Mouse (Mus musculus): ENCODE results near the gene Efcab8. TPM values are rescaled to one million over a fixed set of nuclear protein-coding genes. Genes with fewer than 3 reads are reported as not detected.

The Efcab8 gene
- polyA plus RNA-seq (2015; fragmentation: Nextera tagmentation; extraction: Ambion mirVana), result 0.57 and 0.85 TPM in 2 replicates

DNA sequence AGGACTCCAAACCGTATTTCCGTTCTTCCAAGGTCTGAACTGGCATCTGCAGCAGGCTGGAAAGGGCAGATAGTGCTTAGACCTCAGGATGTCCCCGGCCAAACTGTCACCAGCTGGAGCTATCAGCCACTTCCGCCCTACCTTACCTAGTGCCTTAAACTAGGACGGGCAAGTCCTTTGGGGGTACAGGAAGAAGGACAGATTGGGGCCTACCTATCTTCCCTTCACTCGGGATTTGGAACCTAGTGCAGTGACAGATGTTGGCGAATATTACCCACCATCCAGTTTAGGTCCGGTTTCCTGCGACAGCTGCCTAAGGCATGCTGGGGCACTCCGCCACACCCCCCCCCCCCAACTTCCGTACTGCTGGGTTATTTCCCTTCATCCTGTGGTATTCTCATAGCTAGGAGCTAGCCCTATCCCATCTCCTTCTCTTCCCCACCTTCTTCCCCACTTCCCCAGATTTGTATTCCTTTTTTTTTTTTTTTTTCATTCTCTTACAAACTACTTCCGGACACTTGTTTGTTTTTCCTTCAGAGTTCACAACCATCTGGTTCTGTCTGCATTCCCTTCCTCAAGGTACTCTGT lies at the start of gene Efcab8:
Efcab8 (plus strand) TSS at position 538 of the 588 bp plus-strand sequence.
- DNase-seq (ENCODE audit: low spot score), result peak; percentile 83

DNA sequence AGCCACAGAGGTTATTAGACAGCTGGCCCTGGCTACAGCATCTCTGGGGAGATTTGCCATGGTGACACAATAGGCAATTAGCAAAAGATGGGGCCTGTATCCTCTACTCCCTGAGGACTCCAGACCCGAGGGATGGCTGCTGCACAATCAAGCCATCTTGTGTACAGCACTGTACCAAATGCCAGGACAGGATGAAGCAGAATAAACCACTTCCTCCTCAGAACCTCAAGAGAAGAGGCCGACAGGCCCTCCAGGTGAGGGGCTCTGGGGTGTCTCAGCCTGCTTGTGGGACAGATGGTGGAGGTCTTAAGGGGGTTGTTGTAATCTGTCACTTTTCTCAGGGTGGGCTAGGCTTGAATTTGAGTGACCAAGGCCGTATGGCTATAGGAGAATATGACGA lies 45.7 kb upstream of the Efcab8 start:
- DNase-seq (ENCODE audit: low spot score), result peak; percentile 58

DNA sequence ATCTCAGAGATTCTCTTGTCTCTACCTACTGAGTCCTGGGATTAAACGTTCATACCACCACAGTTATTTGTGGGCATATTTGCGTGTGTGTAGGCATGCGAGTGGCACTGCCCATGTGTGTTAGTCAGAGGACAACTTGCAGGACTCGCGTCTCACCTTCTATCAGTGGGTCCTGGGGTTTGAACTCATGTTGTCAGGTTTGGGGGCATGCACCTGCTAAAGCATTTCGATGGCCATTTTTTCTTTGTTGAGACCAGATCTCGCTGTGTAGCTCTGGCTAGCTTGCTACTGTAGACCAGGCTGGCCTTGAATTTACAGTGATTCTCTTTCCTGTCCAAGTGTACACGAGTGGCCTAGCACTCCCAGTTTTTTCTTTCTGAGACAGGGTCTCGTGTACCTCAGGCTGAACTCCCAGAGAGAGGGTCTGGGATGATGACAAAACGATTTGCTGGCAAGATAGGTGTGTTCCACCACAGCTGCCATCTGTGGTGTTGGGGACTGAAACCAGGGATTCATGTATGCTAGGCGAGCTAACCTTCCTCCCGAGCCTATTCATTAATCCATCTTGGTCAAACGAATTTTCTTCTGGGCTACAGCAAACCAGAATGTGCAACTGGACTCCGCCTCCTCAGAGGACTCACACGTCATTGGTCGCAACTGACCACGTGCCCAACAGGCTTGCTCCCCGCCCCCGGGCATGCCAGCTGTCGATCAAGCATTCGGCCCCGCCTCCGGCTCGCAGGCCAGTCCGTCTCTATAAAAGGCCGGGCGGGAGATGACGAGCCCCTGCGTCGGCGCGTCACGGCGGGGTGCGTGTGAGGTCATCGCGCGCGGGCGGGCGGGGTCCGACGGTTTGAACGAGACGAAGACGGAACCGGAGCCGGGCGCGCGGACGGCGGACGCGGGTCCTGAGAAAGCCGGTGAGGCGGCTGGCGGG lies 39.0 kb upstream of the Efcab8 start, which contains the start of gene Mapre1:
Mapre1 (plus strand) TSS at position 775 of the 937 bp plus-strand sequence.
- peak; percentile 98 for DNase-seq (ENCODE audit: low spot score)

DNA sequence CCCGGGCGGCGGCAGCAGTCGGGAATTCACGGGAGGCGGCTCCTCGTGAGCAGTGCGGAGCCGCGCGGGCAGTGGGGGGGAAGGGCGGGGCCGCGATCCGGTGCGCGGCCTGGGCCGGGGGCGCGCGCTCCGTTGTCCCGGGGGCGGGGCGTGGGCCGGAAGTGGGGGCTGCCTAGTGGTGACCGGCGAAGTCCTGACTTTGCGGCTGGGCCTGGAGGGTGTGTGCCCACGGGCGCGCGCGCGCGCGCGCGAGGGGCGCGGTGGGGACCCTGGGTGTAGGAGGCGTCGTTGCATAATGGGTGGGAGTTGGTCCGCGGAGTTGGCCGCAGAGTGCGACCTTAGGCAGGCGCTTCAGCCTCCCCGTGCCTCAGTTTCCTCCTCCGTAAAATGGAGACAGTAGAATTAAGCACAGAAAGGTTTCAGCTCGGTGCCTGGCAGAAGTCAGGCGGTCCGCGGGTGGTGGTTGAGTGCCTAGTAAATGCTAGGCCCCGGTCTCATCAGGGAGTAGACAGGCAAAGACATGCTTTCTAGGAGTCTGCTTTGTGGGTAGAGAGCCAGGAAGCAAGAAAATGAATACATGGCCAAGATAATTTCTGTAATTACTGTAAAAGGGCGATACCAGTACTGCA lies 38.2 kb upstream of the Efcab8 start:
- peak; percentile 81 for DNase-seq (ENCODE audit: low spot score)

DNA sequence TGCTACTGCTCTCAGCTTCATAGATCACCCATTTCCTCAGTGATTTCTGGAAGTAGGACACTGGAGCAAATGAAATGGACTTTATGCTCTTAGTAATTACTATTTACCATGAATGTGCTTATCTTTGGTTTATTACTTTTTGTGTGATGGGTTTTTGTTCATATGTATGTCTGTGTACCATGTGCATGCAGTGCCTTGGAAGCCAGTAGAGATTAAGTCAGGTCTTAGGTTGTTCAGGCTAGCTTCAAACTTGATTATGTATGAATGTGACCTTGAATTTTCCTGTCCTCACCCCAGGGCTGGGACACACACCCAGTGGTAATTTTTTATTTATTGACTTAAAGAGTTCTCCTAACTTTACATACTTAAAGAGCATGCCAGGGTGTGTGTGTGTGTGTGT lies 31.7 kb upstream of the Efcab8 start:
- no peak for DNase-seq (ENCODE audit: low spot score)

DNA sequence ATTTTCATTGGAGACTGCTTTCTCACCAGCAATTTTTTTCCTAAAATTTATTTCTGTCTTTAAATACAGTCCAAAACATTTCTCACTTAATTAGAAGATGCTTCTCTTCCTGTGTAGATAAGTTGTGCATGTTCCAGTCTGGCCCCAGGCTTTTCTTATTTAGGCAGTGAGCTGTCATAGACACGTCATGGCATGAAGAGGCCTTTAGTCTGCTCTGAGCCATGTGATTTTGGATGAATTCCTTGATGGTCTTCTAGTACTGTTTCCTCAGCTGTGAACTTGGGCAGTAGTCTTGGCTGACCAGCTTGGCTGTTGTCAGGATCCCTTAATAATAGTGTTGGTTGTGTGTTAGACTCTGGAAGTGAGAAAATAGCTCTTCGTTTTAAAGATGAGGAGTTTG lies 29.4 kb upstream of the Efcab8 start:
- DNase-seq (ENCODE audit: low spot score), result no peak

DNA sequence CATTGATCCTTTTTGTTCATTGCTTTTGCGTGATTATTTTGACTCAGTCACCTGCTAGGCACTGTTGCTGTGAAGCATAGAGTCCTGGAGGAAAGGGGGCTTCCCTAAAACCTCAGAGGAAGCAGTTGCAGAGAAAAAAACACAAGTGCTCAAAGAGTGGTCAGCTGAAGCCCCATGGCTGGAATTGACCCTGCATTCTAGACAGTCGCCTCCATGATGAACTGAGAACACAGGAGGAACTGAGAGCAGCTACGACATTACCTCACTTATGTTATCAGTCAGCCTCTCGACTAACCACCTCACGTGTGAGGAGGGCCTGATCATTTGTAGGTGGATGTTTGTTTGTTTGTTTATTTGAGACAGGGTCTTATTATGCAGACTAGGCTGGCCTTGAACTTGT lies 17.6 kb upstream of the Efcab8 start:
- DNase-seq (ENCODE audit: low spot score), result no peak

DNA sequence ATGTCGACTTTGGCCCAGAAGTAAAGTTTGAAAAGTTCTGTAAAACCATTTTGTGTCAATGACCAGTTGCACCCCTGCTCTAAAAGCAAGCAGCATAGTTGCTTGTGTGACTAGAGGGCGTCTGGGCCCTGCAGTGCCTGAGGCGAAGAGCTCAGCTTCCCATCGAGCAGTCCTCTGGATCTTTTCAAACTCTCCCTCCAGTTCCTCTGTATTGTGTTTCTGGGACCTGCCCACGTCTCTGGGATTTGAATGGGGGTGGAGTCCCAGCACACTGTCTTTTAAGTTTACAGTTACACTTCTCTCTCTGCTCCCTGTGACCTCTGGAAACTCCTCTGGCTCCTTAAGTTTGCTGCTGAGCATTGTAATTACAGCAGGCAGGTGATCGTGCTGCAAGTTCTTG lies 12.2 kb upstream of the Efcab8 start:
- DNase-seq (ENCODE audit: low spot score), result no peak

DNA sequence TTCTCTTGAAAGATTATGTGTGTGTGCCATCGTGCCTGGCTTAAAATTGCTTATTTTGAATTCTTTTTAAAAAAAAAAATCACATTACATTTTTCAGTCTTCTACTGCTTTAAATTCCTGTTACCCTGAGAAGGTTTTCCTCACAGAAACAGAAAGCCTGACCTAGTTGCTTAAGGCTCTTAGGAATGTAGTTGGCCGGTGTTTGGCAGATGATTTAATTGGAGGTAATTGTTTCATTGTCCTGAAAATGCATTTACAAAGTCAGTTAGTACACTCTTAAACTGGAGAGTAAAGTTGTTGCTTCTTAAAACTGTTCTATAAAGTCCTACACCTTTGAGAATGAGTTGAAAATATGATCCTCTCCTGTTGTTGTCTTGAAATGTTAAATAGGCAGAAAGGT lies 10.8 kb upstream of the Efcab8 start:
- no peak for DNase-seq (ENCODE audit: low spot score)

DNA sequence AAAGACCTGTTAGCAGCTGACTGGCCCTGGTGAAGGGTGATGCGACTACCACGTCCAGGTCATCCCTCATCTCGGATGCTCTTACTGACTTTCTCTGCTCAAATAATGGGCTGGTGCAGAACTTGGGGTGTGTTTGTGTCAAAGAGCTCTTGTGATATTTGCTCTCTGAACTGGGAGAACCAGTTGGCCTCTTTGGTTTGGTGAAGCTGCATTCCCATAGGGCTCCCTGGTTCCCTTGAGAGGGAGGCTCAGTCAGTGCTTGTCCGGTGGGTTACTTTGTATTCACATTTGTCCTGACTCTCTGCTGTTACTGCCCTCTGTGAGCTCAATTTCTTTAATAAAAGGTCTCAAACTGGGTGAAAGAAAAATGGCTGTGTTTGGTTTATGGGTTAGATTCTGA lies 6.8 kb upstream of the Efcab8 start:
- no peak for DNase-seq (ENCODE audit: low spot score)

DNA sequence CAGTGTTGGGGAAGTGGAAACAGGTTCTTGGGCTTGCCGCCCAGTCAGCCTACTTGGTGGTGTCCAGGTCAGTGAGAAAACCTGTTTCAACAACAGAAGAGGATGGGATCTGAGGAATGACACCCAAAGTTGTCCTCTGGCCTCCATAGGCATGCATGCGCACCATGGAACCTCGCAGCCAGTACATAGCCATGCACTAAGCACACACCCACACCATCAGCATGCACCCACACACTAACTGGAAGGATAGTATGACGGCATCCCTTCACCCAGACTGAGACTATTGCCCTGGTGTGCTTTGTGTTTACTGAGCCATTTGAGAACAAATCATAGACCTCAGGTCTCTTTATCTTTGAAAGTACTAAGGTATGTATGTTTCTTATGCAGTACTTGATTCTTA lies 4.3 kb upstream of the Efcab8 start:
- DNase-seq (ENCODE audit: low spot score), result no peak

DNA sequence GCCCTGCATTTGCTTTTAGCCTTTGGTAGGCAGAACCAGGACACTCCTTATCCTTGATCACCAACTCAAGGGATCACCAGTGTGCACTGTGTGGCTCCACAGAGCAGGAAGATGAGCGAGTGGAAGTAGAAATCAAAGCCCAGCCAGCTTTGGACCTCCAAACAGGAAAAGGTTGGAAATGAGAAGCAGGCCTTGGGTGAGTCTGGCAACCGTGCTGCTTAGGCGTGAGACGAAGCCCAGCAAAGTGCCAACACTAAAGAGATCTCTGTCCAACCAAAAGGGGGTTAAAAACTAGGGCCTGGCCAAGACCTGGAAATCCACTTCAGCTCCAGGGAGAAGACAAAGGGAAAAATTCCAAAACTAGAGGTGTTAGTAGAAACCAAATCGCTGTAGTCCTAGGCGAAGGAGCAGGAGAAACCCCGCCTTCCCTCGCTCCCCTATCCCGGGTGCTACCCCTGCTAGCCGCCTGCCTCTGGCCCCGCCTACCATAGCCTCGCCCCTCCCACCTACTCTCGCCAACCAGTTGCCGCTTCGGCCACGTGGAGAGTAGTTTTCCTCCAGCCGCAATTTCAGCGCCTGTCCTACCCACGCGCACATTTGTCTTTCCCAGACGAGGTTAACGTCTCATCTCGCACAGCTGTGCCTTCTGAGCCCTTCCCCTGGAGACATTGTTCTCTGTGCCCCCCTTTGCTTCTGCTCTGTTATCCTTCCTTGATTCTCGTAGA lies 931 bp upstream of the Efcab8 start:
- DNase-seq (ENCODE audit: low spot score), result peak; percentile 85

DNA sequence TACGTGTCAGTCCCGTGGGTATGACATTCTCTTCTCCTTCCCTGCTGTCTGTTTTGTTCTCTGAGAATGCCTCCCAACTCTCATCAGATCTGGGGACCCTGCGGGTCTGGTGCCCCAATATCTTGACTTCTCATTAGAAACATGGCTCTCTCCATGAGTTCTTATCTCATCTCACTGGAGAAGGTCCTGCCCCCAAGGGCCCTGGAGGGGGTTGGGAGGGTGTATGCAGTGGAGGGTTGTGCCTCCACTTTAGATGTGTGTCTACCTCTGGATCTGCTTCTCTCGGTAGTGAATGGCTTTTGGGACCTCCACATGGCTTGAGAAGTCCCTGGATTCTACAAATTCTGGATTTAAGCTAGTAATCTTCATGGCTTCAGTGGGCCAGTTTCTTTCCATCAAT lies 1.4 kb downstream of the Efcab8 start:
- DNase-seq (ENCODE audit: low spot score), result no peak

DNA sequence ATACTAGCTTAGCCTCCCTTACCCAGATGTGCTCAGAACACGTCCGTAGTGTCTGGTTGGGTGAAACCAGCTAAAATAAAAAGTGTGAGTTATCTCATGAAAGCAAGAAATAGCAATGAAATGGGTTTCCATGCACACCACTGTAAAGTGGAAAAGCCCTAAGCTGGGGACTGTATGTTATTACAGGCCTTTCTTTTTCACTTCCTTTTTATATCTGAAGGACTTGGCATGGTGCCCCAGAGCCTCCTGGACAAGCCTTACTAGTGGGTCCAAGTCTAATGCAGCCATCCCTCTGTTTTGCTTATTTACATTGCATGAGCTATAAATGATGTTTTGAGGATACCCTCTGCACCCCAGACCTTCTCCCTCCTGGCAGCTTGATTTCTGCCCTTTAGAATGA lies 4.9 kb downstream of the Efcab8 start:
- no peak for DNase-seq (ENCODE audit: low spot score)

DNA sequence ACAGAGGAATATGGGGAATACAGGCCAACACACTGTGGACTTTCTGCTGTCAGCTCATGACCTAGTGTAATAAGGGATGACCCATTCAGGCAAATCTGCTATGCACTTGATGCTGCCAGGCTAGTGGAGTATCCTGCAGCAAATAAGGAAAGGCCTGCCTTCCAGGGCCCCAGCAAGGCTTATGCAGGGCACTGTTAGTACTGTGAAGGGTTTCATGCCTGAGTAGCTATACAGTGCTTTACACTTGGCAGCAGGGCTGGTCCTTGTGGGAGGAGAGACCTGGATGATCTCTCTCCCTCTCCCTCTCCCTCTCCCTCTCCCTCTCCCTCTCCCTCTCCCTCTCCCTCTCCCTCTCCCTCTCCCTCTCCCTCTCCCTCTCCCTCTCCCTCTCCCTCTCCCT lies 13.6 kb downstream of the Efcab8 start:
- DNase-seq (ENCODE audit: low spot score), result no peak

DNA sequence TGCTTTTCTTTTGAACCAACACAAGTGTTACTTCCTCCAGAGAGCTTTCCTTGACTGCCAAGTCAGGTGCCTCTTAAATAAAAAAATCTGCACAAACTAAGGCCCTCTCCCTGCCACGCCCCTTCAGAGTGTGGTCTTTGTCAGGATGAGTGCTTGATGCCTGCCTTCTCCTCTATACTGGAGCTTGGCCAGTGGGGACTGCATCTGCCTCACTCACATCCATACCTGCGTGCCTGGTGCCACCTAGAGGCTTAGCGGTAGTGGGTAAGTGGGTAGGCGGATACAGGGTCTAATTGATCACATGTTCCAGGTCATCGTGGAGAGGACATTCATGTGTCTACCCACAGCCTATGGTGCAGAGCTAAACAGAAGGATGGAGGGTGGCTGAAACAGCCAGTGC lies 15.4 kb downstream of the Efcab8 start:
- peak; percentile 44 for DNase-seq (ENCODE audit: low spot score)

DNA sequence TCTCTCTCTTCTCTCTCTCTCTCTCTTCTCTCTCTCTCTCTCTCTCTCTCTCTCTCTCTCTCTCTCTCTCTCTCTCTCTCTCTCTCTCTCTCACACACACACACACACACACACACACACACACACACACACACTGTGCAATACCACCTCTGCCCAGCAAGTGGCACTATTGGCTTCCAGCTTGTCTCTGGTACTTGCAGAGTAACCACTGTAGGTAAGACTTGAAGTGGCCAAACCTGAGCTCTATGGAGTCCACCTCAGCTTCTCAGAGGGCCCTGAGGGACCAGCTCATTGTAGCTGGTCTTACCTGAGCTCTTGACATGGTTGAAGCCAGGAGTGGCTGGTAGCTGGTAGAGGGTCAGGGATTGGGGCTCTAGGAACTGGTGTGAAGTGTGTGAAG lies 27.7 kb downstream of the Efcab8 start:
- peak; percentile 50 for DNase-seq (ENCODE audit: low spot score)

DNA sequence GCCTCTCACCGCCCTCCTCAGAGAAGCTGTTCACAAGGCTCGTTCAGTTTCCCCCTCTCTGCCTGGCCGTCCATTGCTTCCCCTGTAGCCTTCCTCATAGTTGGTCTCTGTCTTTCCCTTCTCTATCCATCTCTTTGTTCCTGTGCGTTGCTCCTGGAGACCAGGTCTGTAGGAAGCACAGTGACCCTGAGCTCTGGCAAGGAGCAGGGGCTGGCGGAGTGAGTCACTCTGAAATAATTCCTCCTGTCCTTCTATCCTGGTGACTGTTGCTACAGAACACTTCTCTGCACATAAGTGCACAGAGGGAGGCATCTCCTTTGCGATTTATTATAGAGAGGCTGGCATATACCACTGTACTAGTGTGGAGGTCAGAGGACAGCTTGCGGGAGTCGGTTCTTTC lies 28.4 kb downstream of the Efcab8 start:
- no peak for DNase-seq (ENCODE audit: low spot score)

DNA sequence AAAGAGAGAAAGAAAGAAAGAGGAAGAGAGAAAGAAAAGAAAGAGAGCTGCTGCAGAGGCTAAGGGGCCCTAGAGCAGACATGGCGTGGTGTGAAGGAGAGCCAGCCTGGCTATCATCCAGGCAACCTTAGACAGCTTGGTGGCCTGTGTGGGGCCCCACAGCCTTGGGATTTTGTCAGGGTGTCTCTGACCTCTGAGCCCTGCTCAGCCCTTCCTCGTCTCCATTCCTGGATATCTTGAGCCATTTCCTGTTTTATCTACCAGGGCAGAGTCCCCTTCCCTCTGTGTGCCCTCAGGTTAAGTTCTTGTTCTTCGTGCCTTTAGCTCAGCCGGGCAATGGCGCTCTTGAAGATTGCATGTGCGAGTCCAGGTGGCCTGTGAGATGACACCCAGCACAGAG lies 29.1 kb downstream of the Efcab8 start:
- no peak for DNase-seq (ENCODE audit: low spot score)

DNA sequence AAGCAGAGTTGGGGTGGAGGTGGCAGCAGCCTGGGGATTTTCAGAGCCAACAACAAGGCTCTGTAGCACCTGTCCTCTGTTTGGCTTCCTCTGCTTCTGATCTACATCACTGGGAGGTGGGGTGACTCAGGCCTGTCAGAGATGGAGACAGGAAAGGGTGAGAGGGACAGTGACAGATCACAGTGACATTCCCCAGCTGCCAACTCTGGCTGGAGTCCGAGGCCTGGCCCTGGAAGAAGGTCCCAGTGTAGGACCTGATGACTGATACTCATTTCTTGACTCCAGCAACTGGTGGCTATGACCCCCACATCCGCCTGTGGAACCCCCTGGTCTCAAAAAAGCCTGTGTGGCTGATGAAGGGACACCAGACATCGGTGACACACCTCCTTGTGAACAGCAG lies 30.2 kb downstream of the Efcab8 start:
- DNase-seq (ENCODE audit: low spot score), result no peak

DNA sequence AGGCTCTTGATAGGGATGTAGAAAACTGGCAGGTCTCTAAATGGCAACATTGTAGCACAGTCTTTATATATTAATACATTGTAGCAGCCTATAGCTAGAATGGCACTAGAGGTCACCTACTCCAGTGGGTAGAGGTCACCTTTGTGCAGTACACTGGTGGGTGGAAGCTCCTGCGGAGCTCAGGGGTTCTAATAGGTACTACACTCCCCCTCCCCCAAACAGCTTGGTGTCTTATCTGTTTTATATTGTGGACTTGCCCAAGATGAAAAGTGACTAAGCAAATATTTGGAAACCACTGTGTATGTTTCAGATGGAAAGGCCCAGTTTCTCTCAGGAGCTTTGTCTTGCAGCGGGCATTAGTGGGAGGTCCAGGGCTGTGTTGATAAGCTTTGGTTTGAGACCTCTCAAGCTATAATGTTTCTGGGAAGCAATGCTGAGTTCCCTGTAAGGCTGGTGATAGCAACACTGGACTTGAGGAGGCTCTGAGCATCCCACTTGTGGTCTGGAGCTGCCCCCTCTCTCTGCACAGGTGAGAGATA lies 42.3 kb downstream of the Efcab8 start:
- no peak for DNase-seq (ENCODE audit: low spot score)

Data from thymus, postnatal 0 days (tissue).